Mouse (Mus musculus) induced T-regulatory cell, adult 2 months (primary cell): ENCODE data around the gene Mug1.
"Not testable (repeated sequence)": the region's sequence is repeated elsewhere in the genome, so short reads cannot be mapped to it uniquely, and the experiment has no call there.

ENCODE experiments used
- DNase-seq: peaks from one replicate; pipeline ENCODE4 v3.0.0-alpha.2; 2012; ENCODE audit warnings: low read depth

The Mug1 gene

GRCm38 (mm10) chr6:121838271-121838670 is at the start of gene Mug1:
Mug1 (plus strand) TSS chr6:121838541.
- DNase-seq = not testable (repeated sequence)

- no peak for DNase-seq
These were observed 10.3 kb upstream of the Mug1 start for GRCm38 (mm10) chr6:121828034-121828433.

- no peak for DNase-seq
These were observed 2.0 kb upstream of the Mug1 start for GRCm38 (mm10) chr6:121836361-121836760.

GRCm38 (mm10) chr6:121848378-121848777 is 10.0 kb downstream of the Mug1 start:
- DNase-seq = no peak
